Mouse (Mus musculus): ENCODE results near the gene Gm6164.
"Not testable (repeated sequence)": the region's sequence is repeated elsewhere in the genome, so short reads cannot be mapped to it uniquely, and the experiment has no call there.

The Gm6164 gene

GRCm38 (mm10) chr7:20205507-20205906 lies at the start of gene Gm6164:
Gm6164 (minus strand) TSS chr7:20205607.
- not testable (repeated sequence) for DNase-seq

DNA sequence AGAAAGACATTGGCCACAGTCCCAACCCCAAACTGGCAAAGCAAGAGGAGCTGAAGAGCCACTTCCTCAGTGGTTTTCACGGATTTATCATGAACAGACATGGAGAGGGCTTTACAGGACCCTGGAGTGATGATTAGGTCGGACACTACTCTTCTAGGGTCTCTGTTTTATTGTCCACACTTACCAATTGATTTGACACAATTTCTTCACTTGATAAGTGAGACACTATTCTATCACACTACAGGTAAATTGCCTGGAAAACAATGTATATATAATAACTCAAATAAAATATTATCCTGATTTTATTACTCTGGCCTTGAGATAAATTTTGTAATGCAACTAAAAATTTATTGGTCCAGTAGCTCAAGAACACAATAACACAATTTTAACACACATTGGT lies 28.3 kb upstream of the Gm6164 start, which contains the start of gene Gm4498:
Gene Gm4498 (minus strand): TSS at position 101 of the 400 bp plus-strand sequence.
- DNase-seq = not testable (repeated sequence)

DNA sequence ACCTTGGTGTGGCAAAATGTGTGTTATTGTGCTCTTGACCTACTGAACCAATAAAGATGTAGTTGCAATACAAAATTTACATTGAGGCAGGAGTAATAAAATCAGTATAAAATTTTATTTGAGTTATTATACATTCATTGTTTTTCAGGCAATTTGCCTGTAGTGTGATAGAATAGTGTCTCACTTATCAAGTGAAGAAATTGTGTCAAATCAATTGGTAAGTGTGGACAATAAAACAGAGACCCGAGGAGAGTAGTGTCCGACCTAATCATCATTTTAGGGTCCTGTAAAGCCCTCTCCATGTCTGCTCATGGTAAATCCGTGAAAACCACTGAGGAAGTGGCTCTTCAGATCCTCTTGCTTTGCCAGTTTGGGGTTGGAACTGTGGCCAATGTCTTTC lies 12.0 kb downstream of the Gm6164 start, which contains the start of gene Vmn1r95:
Gene Vmn1r95 (plus strand): TSS at position 301 of the 400 bp plus-strand sequence.
- DNase-seq = not testable (repeated sequence)

DNA sequence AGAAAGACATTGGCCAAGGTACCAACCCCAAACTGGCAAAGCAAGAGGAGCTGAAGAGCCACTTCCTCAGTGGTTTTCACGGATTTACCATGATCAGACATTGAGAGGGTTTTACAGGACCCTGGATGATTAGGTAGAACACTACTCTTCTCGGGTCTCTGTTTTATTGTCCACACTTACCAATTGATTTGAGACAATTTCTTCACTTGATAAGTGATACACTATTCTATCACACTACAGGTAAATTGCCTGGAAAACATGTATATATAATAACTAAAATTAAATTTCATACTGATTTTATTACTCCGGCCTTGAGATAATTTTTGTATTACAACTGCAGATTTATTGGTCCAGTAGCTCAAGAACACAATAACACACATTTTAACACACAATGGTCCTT lies 37.1 kb downstream of the Gm6164 start, which contains the start of gene Vmn1r94:
Gene Vmn1r94 (minus strand): TSS at position 101 of the 400 bp plus-strand sequence.
- not testable (repeated sequence) for DNase-seq
